Mouse (Mus musculus) layer of hippocampus, postnatal 10 days (tissue): ENCODE results near the gene Atp6v1a. TPM values are rescaled to one million over a fixed set of nuclear protein-coding genes. Genes with fewer than 3 reads are reported as not detected.

Source experiments
- DNase-seq, 2 experiments: peaks; one replicate each; pipeline ENCODE4 v3.0.0; 2021; ENCODE audit warnings: low spot score in 2 of 2
- long read RNA-seq: library from polyadenylated mRNA; stranded (forward); transcript quantifications from one replicate; pipeline ENCODE4 v2.0.0, GENCODE M21; 2023
- total RNA-seq, 2 experiments: library from RNA; stranded (reverse); gene quantifications; 2 replicates each; pipeline ENCODE4 v1.2.3; 2021

Atp6v1a gene
- 100 to 1,000 TPM; 360 to 444 TPM for total RNA-seq
- long read RNA-seq, full-length matches to known transcripts, result 207 of 313 reads
- long read RNA-seq, partial matches to known transcripts, result 85 of 313 reads
- long read RNA-seq, other reads (novel, unspliced or antisense), result 21 of 313 reads

- DNase-seq, result peak; percentile 92 to 95
Observed at GRCm38 (mm10) chr16:44139536-44140185, at the start of gene Atp6v1a, which contains the start of gene Naa50. Atp6v1a (minus strand) TSS chr16:44139705. Naa50 (plus strand) TSS chr16:44139830.

- DNase-seq, result no peak
Observed at GRCm38 (mm10) chr16:44188766-44189165, 49.3 kb upstream of the Atp6v1a start.

GRCm38 (mm10) chr16:44187172-44187571 is 47.7 kb upstream of the Atp6v1a start:
- no peak for DNase-seq

- no peak for DNase-seq
Observed at GRCm38 (mm10) chr16:44184769-44185168, 45.3 kb upstream of the Atp6v1a start.

GRCm38 (mm10) chr16:44182597-44182996 is 43.1 kb upstream of the Atp6v1a start:
- no peak for DNase-seq

- DNase-seq, result no peak
Observed at GRCm38 (mm10) chr16:44178555-44178954, 39.0 kb upstream of the Atp6v1a start.

GRCm38 (mm10) chr16:44176511-44176910 is 37.0 kb upstream of the Atp6v1a start:
- DNase-seq, result no peak

- DNase-seq, result no peak
Observed at GRCm38 (mm10) chr16:44175001-44175400, 35.5 kb upstream of the Atp6v1a start.

- no peak for DNase-seq
Observed at GRCm38 (mm10) chr16:44173966-44174530, 34.5 kb upstream of the Atp6v1a start.

- peak; percentile 60 to 68 for DNase-seq
Observed at GRCm38 (mm10) chr16:44173155-44173941, 33.8 kb upstream of the Atp6v1a start, which contains the start of gene Usf3. Usf3 (plus strand) TSS chr16:44173246.

- peak; percentile 97 to 98 for DNase-seq
Observed at GRCm38 (mm10) chr16:44172297-44173154, 33.0 kb upstream of the Atp6v1a start.

- no peak for DNase-seq
Observed at GRCm38 (mm10) chr16:44168990-44169389, 29.5 kb upstream of the Atp6v1a start.

- DNase-seq, result no peak
Observed at GRCm38 (mm10) chr16:44165182-44165581, 25.7 kb upstream of the Atp6v1a start.

GRCm38 (mm10) chr16:44163831-44164230 is 24.3 kb upstream of the Atp6v1a start:
- DNase-seq, result no peak

- no peak for DNase-seq
Observed at GRCm38 (mm10) chr16:44159325-44159724, 19.8 kb upstream of the Atp6v1a start.

GRCm38 (mm10) chr16:44154497-44155057 is 15.1 kb upstream of the Atp6v1a start:
- no peak for DNase-seq

GRCm38 (mm10) chr16:44149002-44149767 is 9.7 kb upstream of the Atp6v1a start:
- no peak for DNase-seq

GRCm38 (mm10) chr16:44141483-44141882 is 2.0 kb upstream of the Atp6v1a start:
- no peak for DNase-seq

- peak; percentile 63 to 69 for DNase-seq
Observed at GRCm38 (mm10) chr16:44140186-44140787, 782 bp upstream of the Atp6v1a start.
